Mouse (Mus musculus) inflammation-experienced regulatory T-cells, adult 6 months (primary cell): ENCODE measurements around the gene Vps18. TPM values are rescaled to one million over a fixed set of nuclear protein-coding genes. Genes with fewer than 3 reads are reported as not detected.

Experiments used
- ATAC-seq: one replicate; pipeline ENCODE4 v1.8.0; 2017
- polyA plus RNA-seq, 3 experiments: library from polyadenylated mRNA; unstranded; fragments of 100-300 nt; shearing (Covaris generic); gene quantifications; one replicate each; pipeline ENCODE4 v1.2.1; 2017

The Vps18 gene
- 1 to 10 TPM; 5.5 to 6.1 (median 5.9) TPM for polyA plus RNA-seq

DNA sequence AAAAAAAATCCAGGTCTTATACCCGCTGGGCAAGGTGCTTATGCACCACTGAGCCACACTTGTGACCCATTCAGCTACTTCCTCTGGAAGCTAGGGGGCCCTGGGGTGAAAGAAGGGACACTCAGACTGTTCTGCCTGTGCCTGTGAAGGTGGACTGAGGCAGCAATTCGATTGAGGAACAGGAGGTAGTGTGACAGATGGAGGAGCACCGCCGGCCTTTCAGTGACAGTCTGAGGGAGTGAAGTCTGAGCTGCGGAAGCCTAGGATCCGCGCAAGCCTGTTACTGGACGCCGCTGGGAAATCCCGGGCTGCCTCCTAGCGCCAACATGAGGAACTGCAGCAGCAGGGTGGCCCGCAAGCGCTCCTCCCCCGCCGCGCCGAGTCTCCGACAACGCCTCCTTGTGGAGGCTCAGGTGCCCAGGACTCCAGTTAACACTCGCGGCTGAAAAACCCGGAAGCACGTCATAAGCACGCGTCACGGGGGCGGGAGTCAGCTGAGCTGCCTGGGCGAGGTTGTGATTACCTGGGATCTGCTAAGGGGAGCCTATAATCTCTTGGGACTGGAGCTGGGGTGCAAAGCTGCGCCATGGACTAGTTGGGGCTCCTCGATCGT, at the start of gene Vps18:
Gene Vps18 (plus strand): TSS at position 471 of the 613 bp plus-strand sequence.
- peak; percentile 98 for ATAC-seq

DNA sequence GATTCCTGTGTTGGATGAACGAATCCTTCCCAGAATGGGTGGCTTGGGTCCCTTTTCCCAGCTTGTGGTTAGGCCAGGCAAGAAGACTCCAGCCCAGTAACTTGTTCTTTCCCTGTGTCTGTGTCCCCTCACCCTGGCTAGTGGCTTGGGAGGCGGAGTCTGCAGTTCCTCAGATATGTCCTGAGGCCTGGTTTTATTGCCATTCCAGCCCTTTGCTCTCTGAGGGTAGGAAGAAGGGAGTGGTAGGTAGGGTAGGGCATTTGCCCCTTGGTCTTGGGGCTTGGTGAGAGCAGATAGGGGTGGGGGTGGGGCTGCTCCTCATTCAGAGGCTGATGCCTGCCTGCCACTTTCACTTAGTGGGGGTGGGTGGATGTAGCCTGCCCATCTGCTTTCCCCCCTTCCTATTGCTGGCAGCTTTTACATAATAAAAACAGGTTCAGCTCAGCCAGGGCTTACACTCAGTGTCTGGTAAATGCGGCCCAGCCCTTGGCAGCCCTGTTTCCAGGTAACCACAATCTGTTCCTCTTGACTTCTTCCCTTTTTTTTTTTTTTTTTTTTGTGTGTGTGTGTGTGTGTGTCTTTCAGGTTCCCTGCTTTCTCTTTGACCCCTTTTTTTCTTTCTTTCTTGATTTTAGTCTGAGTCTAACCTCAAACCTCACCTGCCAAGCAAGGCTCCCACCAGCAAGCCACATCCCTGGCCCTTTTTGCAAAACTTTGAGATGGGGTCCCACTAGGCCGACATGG, 48.3 kb upstream of the Vps18 start:
- no peak for ATAC-seq

DNA sequence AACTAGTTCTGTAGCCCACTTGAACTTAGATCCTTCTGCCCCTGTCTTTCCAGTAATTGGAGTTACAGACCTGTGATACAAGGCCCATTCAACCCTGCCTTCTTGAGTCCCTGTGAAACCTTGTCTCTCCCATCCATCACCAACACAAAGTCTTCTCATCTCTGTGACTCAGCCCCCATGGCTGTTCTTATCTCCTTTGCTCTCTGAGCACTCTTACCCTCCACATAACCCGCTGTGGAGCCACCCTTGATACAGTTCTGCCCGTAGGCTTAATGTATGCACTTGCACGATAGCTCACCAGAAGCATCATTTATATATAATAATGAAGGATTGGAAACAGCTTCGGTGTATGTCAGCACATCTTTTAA, 47.7 kb upstream of the Vps18 start:
- no peak for ATAC-seq

- no peak for ATAC-seq
Measured at GRCm38 (mm10) chr2:119242548-119242947, 46.0 kb upstream of the Vps18 start.

GRCm38 (mm10) chr2:119245246-119245645, 43.3 kb upstream of the Vps18 start:
- ATAC-seq, result no peak

DNA sequence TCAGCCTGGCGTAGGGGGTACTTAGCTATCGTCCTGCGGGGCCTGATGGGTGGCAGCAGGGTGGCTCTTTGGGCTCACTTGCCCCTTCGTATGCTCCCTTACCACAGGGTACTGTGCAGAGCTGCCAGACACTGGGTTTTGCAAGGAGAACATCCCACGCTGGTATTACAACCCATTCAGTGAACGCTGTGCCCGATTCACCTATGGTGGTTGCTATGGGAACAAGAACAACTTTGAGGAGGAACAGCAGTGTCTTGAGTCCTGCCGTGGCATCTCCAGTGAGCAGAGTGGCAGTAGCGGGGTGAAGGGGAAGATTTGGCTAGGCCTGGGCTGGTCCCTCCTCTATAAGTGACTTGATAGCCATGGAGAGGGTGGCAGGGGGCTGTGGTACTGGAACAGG, 40.6 kb upstream of the Vps18 start:
- ATAC-seq, result no peak

DNA sequence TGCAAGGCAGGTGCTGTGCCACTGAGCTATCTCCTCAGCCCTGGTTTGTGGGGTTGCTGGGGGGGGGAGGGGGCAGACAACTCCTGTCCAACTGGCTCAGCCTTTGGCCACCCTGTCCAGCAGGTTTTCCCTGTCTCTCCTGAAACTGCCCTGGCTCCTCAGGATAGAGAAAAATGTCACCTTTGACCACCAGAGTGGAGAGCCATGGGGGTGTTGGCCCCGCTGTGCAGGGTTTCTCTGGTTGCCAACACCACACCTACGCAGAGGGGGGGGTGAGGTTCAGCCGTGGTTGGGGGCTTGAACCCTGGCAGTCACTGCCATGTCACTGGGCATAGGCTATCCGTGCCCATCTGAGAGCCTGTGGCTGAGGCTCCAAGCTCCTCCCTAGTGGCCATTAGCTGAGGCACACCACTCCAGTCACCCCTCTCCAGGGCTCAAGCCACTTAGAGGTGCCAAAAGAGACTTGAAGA, 38.9 kb upstream of the Vps18 start:
- ATAC-seq, result no peak

DNA sequence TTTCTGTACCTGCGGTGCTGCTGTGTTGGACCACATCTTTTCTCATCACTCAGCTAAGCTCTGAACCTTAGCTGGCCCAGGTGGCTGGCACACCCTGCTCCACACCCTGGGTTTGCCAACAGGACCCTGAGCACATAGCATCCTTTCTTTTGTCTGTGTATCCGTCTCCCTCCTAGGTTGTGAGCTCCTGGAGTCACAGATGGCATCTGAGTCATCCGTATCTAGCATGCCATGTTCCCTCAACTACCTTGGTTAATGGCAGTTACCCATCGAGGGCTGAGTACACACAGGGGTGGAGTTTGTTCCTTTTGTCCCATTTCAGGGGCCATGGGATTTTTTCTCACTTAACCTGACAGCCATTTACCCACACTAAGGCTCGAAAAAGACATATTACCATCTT, 38.2 kb upstream of the Vps18 start:
- no peak for ATAC-seq

- ATAC-seq, result peak; percentile 95
Measured at GRCm38 (mm10) chr2:119250826-119251478, 37.6 kb upstream of the Vps18 start.

GRCm38 (mm10) chr2:119254976-119255375, 33.6 kb upstream of the Vps18 start:
- no peak for ATAC-seq

GRCm38 (mm10) chr2:119260518-119260917, 28.0 kb upstream of the Vps18 start:
- no peak for ATAC-seq

- ATAC-seq, result no peak
Measured at GRCm38 (mm10) chr2:119261326-119261725, 27.2 kb upstream of the Vps18 start.

- no peak for ATAC-seq
Measured at GRCm38 (mm10) chr2:119262978-119263377, 25.6 kb upstream of the Vps18 start.

GRCm38 (mm10) chr2:119263813-119264212, 24.7 kb upstream of the Vps18 start:
- no peak for ATAC-seq

DNA sequence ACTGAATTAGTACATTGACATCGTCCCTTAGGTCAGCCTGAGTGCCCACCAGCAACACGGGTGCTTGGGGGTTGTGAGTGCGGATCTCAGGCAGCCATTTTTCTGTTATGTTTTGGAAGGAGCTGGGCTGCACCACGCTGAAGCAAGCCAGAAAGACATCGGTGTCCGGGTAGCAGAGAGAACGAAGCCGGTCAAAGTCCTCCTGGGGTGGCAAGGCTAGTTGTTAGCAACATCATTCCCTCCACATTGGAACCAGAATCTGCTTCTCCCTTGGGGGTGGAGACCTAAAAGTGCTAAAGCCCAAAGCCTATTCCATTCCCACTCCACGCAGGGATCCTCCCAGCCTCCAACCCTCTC, 18.3 kb upstream of the Vps18 start:
- no peak for ATAC-seq

- ATAC-seq, result peak; percentile 32
Measured at GRCm38 (mm10) chr2:119270643-119271331, 17.8 kb upstream of the Vps18 start, which contains the start of gene Rhov. Gene Rhov, minus strand, starts transcription at chr2:119271272.

- no peak for ATAC-seq
Measured at GRCm38 (mm10) chr2:119274126-119274525, 14.4 kb upstream of the Vps18 start.

DNA sequence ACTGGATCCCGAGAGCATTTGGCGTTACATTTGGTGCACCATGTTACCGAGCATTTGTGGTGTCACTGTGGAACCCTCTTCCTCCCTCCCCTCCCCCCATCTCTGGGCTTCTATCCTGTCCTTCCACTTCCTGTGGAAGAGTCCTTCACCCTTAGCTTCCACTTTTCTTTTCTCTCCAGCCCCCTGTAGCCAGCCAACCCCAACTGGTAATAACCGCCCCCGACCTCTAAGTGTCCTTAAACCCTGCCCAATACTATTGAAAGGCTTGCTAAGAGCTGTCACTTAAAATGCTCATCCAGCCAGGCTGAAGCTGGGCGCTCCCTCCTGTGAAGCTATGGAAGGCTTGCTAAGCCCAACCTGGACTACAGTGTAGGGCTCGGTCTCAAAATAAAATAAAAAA, 11.6 kb upstream of the Vps18 start:
- no peak for ATAC-seq

- ATAC-seq, result no peak
Measured at GRCm38 (mm10) chr2:119277810-119278209, 10.7 kb upstream of the Vps18 start.

DNA sequence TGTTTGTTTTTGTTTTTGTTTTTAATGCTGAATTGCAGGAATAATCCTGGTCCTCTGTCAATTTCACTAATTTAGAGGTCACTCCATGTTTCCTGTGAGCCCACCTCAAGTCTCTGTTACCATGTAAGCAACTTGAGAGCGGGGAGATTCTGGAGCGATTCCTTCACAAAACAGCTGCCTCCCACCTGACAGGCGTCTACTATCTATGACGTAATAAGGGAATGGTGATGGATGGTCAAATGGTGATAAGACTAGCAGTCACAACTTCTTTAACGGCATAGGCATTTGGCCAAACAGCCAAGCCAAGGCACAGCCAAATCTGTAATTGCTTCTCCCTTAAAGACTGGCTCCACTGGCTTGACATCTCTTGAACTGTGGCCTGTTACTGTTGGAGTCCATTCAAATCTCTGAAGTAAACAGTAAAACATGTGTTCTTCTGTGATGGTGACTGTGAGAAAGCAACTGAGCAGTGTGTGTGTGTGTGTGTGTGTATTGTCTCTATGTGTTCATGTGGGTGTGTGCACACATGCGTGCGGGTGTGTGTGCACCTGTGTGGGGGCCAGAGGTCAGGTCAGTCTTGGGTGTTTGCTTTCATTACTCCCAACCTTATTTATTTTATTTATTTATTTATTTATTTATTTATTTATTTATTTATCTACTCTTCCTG, 6.5 kb upstream of the Vps18 start:
- ATAC-seq, result no peak

DNA sequence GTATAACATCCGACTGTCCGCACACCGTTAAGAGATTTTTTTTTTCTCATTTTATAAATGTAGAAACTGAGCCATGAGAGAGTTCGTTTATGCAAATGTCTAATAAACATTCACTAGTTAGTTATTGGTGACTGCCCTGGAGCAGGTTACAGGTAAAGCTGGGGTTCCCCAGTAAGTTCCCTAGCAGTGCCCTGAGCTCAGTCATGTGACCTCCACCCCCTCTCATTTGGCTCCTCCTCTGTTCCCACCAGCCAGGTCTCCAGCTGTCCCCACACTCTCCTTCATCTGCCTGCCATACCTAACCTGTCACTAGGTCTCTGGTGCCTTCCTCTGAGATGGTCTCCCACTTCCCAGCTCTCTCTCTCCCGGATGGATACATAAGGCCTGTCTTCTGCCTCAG, 1.2 kb upstream of the Vps18 start:
- no peak for ATAC-seq

- no peak for ATAC-seq
Measured at GRCm38 (mm10) chr2:119289014-119289416, 475 bp downstream of the Vps18 start.

- ATAC-seq, result no peak
Measured at GRCm38 (mm10) chr2:119292281-119292680, 3.7 kb downstream of the Vps18 start.
